Mouse (Mus musculus) layer of hippocampus, adult 18-20 months (tissue): Measurements from ENCODE around the gene 4930512M02Rik. TPM values are rescaled to one million over a fixed set of nuclear protein-coding genes. Genes with fewer than 3 reads are reported as not detected.
"Not testable (repeated sequence)": the region's sequence is repeated elsewhere in the genome, so short reads cannot be mapped to it uniquely, and the experiment has no call there.

ENCODE experiments used
- DNase-seq, 2 experiments: peaks; one replicate each; pipeline ENCODE4 v3.0.0; 2022; ENCODE audit warnings: low spot score in 2 of 2
- long read RNA-seq: library from polyadenylated mRNA; stranded (forward); transcript quantifications from one replicate; pipeline ENCODE4 v2.0.0, GENCODE M21; 2021
- total RNA-seq, 2 experiments: library from RNA; stranded (reverse); gene quantifications; 2 replicates each; pipeline ENCODE4 v1.2.3; 2021

The 4930512M02Rik gene
- total RNA-seq = not detected
- long read RNA-seq = 0 reads

GRCm38 (mm10) chr11:11627735-11628134, at the start of gene 4930512M02Rik:
TSS of gene 4930512M02Rik (minus strand) at chr11:11627835.
- not testable (repeated sequence) for DNase-seq

- no peak for DNase-seq
Measured at GRCm38 (mm10) chr11:11677165-11677564, 49.5 kb upstream of the 4930512M02Rik start.

- DNase-seq = no peak
Measured at GRCm38 (mm10) chr11:11676068-11676741, 48.6 kb upstream of the 4930512M02Rik start.

GRCm38 (mm10) chr11:11675063-11675462, 47.4 kb upstream of the 4930512M02Rik start:
- DNase-seq = no peak

- no peak for DNase-seq
Measured at GRCm38 (mm10) chr11:11672974-11673373, 45.3 kb upstream of the 4930512M02Rik start.

GRCm38 (mm10) chr11:11667922-11668290, 40.3 kb upstream of the 4930512M02Rik start:
- DNase-seq = no peak

GRCm38 (mm10) chr11:11667254-11667921, 39.8 kb upstream of the 4930512M02Rik start:
- no peak for DNase-seq

- no peak for DNase-seq
Measured at GRCm38 (mm10) chr11:11660651-11661050, 33.0 kb upstream of the 4930512M02Rik start.

GRCm38 (mm10) chr11:11658834-11659233, 31.2 kb upstream of the 4930512M02Rik start:
- DNase-seq = no peak

GRCm38 (mm10) chr11:11657634-11658033, 30.0 kb upstream of the 4930512M02Rik start:
- DNase-seq = no peak

- DNase-seq = no peak
Measured at GRCm38 (mm10) chr11:11656995-11657530, 29.4 kb upstream of the 4930512M02Rik start.

GRCm38 (mm10) chr11:11656388-11656787, 28.8 kb upstream of the 4930512M02Rik start:
- DNase-seq = no peak

- no peak for DNase-seq
Measured at GRCm38 (mm10) chr11:11644303-11644702, 16.7 kb upstream of the 4930512M02Rik start.

GRCm38 (mm10) chr11:11624073-11624705, 3.4 kb downstream of the 4930512M02Rik start:
- DNase-seq = no peak

- no peak for DNase-seq
Measured at GRCm38 (mm10) chr11:11609243-11609642, 18.4 kb downstream of the 4930512M02Rik start.

GRCm38 (mm10) chr11:11587327-11587726, 40.3 kb downstream of the 4930512M02Rik start:
- no peak for DNase-seq

GRCm38 (mm10) chr11:11586423-11586822, 41.2 kb downstream of the 4930512M02Rik start:
- DNase-seq = no peak

GRCm38 (mm10) chr11:11573691-11574090, 53.9 kb downstream of the 4930512M02Rik start:
- no peak for DNase-seq

GRCm38 (mm10) chr11:11570747-11571146, 56.9 kb downstream of the 4930512M02Rik start:
- DNase-seq = no peak

- DNase-seq = no peak
Measured at GRCm38 (mm10) chr11:11569466-11570132, 58.0 kb downstream of the 4930512M02Rik start.

GRCm38 (mm10) chr11:11568033-11568432, 59.6 kb downstream of the 4930512M02Rik start:
- DNase-seq = no peak
